Mouse (Mus musculus): ENCODE results near the gene Entpd7.

- TF ChIP-seq CTCF (conservative IDR thresholded peaks at IDR 0.05; ENCODE audit: insufficient read depth, insufficient read length, low read depth, low read length) (no peak), POLR2A (IDR thresholded peaks at IDR 0.05; ENCODE audit: low read depth, low read length) (no peak)
These were observed 47.6 kb upstream of the Entpd7 start for GRCm38 (mm10) chr19:43641833-43642232.
